Mouse (Mus musculus) left cerebral cortex, adult 9 months (tissue): ENCODE measurements at regions not wholly inside any gene's neighbourhood (a gene's known extent, or its start where the extent isn't known, plus 50 kb on each side); places are given as distances from the start of the nearest gene placed in this dataset.

Experiments used
- DNase-seq, 2 experiments: peaks; one replicate each; pipeline ENCODE4 v3.0.0; 2022; ENCODE audit warnings: low spot score in 2 of 2

DNA sequence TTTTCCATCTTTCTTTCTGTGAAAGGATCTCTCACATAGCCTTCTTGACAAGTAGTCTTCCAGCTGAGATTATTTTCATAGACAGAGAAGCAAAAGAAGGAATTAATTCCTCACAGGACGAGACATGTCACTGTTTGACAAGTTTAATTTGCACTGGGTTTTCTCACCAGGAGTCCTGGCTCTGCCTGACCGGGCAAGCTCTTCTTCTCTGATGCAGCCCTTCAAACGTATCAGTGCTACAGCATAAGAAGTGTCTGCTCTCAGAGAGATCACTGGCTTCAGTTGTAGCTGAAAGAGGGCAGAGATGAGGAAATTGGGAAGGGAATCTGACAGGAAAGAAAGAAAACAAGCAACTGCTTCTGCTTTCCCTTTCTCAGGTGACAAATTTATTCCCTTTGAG is 201.8 kb upstream of the Slc39a10 start:
- DNase-seq, result no peak

- DNase-seq, result no peak
These were observed 200.8 kb upstream of the Slc39a10 start for GRCm38 (mm10) chr1:47093289-47093947.

DNA sequence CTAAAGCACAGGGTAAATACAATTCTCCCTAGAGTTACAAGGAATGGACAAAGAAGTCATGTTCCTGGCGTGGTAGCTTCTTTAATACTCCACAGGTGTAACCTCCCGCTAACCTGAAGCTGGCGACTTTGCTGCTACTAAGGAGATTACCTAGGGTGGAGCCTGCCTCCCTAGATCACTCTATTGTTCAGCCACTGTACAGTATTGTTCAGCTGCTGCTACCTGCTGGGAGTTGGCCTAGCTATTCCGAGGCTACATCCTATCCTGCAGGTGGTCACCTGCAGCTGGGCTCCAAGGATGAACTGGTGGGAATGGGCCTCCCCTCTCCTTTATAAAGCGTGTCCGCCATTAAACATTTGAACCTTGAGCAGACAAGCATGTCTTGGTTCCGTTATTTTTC is 183.8 kb upstream of the Slc39a10 start:
- DNase-seq, result no peak

GRCm38 (mm10) chr1:47058149-47058548 is 165.5 kb upstream of the Slc39a10 start:
- no peak for DNase-seq

DNA sequence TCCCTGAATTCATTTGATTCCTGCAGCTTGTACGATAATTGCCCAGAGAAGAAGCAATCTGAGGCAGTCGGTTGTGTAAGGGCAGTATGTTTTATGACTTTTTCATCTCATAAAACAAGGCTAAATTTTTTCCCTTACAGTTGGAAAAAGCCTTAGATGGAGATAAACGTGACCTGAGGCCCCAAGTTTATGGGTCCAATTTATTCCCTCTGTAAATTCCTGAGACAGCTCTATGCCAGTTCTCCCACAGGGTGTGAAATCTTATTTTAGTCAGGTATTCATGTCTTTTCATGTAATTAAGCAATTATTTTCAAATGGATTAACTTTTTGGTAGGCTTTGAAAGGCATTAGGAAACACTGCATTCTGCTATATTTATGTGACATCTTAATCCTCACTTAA is 164.7 kb upstream of the Slc39a10 start:
- DNase-seq, result no peak

- DNase-seq, result peak; percentile 14 to 69
These were observed 158.5 kb upstream of the Slc39a10 start for GRCm38 (mm10) chr1:47051109-47051508.

- DNase-seq, result peak in 1 of 2 experiments; percentile 9
These were observed 157.8 kb upstream of the Slc39a10 start for GRCm38 (mm10) chr1:47050492-47050891.

GRCm38 (mm10) chr1:47037576-47037975 is 144.9 kb upstream of the Slc39a10 start:
- no peak for DNase-seq

DNA sequence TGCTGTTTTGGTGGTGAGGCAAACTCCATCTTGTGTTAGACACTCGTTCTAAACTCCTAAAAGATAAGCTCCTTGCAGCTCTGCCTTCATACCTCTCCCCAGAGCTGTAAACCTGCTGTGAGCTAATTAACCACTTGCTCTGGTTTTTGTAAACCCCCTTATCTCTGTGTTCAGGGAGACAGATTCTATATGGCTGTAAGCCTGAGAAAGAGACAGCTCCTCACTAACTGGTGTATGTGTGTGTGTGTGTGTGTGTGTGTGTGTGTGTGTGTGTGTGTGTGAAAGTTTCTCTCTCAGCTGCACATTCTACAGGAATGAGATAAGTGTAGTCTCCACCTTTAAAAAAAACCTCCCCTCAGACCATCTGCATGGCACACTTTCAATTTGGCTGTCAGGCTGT is 126.7 kb upstream of the Slc39a10 start:
- no peak for DNase-seq

DNA sequence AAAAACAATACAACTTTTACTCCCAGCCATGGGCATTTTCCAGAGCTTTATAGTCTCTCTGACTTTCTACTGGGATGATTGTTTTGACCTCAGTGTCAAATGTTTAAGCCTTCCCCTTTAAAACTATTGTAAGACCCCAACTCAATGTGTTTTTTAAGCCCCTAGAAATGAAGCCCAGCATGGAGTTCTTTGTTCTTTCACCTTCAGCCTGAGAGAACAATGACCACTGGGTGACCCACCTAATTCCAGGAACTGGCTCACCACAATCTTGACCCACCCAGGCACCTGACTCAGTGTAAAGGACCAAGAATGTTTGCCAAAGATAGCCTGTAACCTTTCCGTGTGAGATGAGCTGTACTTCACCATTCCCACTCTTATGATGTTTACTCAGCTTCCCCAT is 121.9 kb upstream of the Slc39a10 start:
- DNase-seq, result no peak

- DNase-seq, result peak in 1 of 2 experiments; percentile 34
These were observed 111.1 kb upstream of the Slc39a10 start for GRCm38 (mm10) chr1:47003746-47004145.

GRCm38 (mm10) chr1:46999337-46999736 is 106.7 kb upstream of the Slc39a10 start:
- DNase-seq, result no peak

DNA sequence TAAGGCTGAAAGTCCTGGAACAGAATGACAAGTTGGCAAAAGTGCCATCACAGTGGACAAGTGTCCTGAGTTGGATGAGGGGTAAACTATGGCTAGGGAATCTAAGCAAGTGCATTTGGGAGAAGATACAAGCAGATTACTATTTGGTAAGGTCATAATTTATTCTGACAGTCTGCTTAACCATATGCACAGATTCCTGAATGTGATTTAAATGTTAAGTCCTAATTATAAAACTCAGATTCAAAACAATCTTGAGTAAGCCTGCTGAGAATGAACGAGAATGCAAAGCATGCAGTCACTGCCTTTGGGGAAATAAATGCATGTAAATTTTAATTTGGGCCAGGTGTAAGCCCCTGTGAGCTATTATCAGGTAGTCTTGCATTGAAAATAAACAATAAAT is 93.3 kb upstream of the Slc39a10 start:
- no peak for DNase-seq

GRCm38 (mm10) chr1:46983093-46983492 is 90.4 kb upstream of the Slc39a10 start:
- peak in 1 of 2 experiments; percentile 57 for DNase-seq

- peak in 1 of 2 experiments; percentile 68 for DNase-seq
These were observed 77.8 kb upstream of the Slc39a10 start for GRCm38 (mm10) chr1:46970470-46970869.

DNA sequence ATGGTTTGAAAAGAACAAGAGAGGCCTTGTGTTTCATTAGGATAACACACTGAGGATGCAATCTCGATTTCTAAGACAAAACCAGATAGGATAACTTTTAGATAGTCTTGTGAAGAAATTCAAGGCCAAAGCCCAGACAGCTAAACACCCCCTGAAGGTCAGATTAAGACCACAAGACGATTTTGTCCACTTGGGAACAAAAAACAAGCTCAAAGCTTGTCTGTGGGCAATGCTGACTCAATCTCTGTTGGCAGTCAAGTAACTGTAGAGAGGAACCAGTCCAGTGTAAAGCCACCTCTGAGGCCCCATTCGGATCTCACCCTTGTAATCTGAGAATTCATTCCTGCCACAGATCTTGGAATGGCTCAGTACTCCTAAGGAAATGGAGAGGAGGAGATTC is 75.7 kb upstream of the Slc39a10 start:
- no peak for DNase-seq

DNA sequence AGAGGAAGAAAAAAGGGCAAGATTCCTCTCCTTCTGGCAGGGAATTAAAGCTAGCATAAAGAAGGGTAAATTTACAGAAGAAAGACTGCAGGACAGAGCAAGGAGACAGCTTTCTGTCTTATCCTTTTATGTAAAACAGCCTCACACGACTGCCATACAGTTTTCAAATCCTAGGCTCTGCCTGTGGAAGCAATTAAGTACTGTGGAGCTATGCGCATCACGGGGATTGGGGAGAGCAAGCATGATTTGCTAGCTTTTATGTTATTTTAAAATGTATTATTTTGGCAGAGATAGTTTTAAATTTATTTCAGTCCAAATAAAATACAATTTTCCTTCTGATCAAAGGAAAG is 74.2 kb upstream of the Slc39a10 start:
- DNase-seq, result no peak

DNA sequence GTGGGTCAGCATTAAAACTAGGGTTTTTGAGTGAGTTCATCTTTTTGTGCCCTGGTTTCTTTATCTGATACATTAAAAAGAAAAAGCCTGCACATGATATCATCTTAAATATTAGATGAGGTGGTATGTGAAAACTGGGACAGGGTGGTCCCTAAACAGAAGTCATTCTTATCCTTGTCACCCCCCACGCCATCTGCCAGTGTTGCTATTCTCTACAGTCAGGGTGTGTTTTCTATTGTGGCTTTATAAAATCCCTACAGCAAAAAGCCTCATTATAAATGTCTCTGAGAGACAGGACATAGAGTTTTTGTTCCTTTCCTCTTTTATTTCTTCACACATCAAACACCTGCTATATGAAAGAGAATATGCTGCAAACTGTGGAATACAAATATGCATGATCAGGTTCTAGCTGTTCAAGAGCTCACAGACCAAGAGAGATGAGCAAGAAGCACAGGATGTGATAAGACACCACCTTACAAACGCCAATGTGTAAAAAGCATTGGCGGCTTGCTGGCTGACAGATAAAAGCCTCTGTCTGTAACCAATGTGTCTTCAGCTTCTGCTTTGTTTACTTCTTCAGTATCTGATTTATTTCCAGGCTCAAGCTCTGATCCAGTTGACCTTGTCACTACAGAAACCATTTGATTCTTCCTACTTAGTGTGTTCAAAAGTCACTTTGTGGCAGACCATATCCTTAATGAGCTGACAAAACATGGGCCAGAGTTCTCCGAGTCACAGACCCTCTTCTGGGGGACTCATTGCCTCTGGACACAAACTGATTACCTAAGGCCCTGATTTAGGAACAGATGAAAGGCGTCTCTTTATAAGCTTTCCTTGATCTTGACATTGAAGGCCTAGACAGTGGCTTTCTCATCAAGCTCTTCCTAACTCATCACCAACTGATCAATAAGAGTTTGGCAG is 73.6 kb upstream of the Slc39a10 start:
- DNase-seq, result peak in 1 of 2 experiments; percentile 70

DNA sequence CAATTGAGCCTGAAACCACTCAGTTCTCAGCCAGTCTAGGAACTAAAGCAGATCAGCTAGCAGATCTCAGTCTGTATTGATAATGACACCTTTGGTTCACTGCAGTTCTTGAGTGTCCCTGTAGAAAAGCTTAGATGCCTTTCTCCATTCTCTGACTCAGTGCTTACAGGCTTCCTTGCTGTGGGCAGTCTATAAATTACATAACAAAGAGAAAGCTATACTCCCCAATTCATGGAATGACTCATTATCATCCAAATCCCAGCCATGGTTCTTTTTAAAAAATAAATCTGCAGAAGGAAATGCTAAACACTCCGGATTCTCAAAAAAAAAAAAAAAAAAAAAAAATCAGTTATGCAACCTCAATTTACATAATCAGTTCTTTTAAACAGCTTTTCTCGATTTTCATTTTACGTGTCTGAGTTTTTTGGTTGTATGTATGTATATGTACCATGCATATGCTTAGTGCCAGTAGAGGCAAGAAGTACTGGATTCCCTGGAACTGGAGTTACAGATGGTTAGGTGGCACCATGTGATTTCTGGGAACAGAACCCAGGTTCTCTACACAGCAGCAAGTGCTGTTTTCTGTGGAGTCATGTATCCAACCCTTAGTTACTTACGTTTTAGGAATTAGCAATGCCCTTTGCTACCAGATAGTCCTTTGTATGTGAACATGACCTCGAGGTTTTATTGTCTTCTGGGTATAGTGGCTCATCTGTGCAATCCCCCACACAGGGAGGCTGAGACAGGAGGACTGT is 71.5 kb upstream of the Slc39a10 start:
- DNase-seq, result peak; percentile 42 to 43
